Mouse (Mus musculus): ENCODE measurements around the gene Dnajc25. TPM values are rescaled to one million over a fixed set of nuclear protein-coding genes. Genes with fewer than 3 reads are reported as not detected.
A peak's percentile ranks its signal among the peaks of the same experiment; 100 is the strongest.

Dnajc25 gene
- polyA plus RNA-seq, 1 experiment from 2014 or later, result 6.3 TPM

- 90% methylated on average over 8 of the region's 8 CpGs for WGBS
- Histone ChIP-seq H3K9me3 (ENCODE audit: control insufficient read depth, low read length) (no peaks in the 10 kb centered on the region), H3K4me1 (ENCODE audit: control insufficient read depth, insufficient read depth, low read length) (peaks cover 4% of the 10 kb centered on the region; the same call in 1 of the 2 replicates), H3K36me3 (ENCODE audit: control insufficient read depth, insufficient read depth, low read length) (no peaks in the 10 kb centered on the region), H3K4me2 (ENCODE audit: low read length) (no peak overlapping the region), H3K9ac (replicated peaks; ENCODE audit: low read length) (no peak overlapping the region), H3K27ac (replicated peaks; ENCODE audit: low read depth, low read length) (no peak overlapping the region), H3K27me3 (ENCODE audit: control insufficient read depth, insufficient read depth, low read length) (no peaks in the 10 kb centered on the region), H3K4me3 (replicated peaks; ENCODE audit: low read depth, low read length) (no peak overlapping the region)
- DNase-seq (no peak), ATAC-seq (ENCODE audit: low FRiP score, low TSS enrichment) (no peak)
Observed at GRCm38 (mm10) chr4:58982806-58983205, 12.1 kb upstream of the Dnajc25 start.

DNA sequence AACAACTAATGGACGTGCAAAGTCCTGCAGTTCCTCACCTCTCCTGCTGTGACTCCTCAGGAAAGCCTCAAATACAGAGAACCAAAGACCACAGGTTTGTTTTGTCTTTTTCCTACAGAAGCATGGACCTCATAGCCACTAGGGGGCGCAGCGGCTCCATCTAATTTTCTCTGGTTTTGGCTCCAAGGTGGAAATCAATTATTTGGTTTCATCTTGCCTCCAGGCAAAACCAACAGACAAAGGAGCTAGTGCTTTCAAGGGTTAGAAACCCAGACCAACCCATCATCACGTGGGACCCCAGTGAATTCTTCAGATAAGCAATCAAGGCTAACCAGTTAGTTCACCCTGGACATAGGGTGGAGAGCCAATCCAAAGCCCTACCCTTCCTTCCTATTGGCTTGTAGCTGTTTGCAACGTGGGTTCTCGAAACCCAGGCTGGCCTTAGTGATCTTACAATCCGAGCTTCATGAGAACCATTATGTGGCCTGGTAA, 9.7 kb upstream of the Dnajc25 start:
- H3K4me1 ChIP-seq (ENCODE audit: control insufficient read depth, insufficient read depth, low read length), result peaks cover 4% of the 10 kb centered on the region; the same call in 1 of the 2 replicates
- no peak for ATAC-seq (ENCODE audit: low FRiP score, low TSS enrichment)
- no peak overlapping the region for H3K4me2 ChIP-seq (ENCODE audit: low read length)
- WGBS, result 23% methylated on average over 7 of the region's 7 CpGs
- no peaks in the 10 kb centered on the region for H3K27me3 ChIP-seq (ENCODE audit: control insufficient read depth, insufficient read depth, low read length)
- no peak overlapping the region for H3K9ac ChIP-seq (replicated peaks; ENCODE audit: low read length)
- H3K4me3 ChIP-seq (replicated peaks; ENCODE audit: low read depth, low read length), result no peak overlapping the region
- peak; percentile 85 for DNase-seq
- H3K9me3 ChIP-seq (ENCODE audit: control insufficient read depth, low read length), result no peaks in the 10 kb centered on the region
- no peak overlapping the region for H3K27ac ChIP-seq (replicated peaks; ENCODE audit: low read depth, low read length)
- no peaks in the 10 kb centered on the region for H3K36me3 ChIP-seq (ENCODE audit: control insufficient read depth, insufficient read depth, low read length)

DNA sequence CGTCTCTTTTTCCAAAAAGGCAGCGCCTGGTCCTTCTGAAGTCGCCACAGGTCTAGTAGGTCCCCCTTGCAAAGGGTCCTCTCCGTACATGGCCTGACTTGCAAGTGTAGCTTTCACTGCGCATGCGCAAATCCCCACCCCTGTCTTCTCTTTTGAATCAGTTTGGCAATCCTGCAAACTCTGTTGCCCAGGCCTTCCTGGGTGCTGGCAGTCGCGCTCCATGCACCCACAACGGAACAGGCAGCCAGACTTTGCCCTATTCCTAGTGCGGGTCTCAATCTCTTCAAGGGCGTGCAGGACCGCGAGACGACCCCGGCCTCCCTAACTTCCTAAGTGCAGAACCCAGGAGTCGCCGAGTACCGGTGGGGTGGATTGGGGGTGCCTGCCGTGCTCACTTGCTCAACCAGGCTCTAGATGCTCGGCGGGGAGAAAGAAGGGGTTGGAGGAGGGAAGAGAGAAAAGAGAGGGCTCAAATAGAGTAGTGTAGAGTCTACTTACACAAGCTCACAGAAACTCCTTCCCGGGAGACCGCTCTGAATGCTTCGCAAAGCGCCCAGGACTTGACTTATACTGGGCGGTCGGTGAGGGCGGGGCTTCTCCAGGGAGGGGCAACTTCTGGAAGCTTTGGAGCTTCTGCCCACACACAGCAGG, 8.2 kb upstream of the Dnajc25 start, which contains the start of gene Ptgr1:
Ptgr1 (minus strand) TSS at position 580 of the 651 bp plus-strand sequence.
- H3K27me3 ChIP-seq (ENCODE audit: control insufficient read depth, insufficient read depth, low read length), result no peaks in the 10 kb centered on the region
- peak within 1 kb of the TSS; percentile 46 for H3K4me3 ChIP-seq (replicated peaks; ENCODE audit: low read depth, low read length)
- peak; percentile 47 for ATAC-seq (ENCODE audit: low FRiP score, low TSS enrichment)
- 2% methylated on average over 28 of the region's 28 CpGs for WGBS
- H3K4me2 ChIP-seq (ENCODE audit: low read length), result peak within 1 kb of the TSS; percentile 82
- H3K4me1 ChIP-seq (ENCODE audit: control insufficient read depth, insufficient read depth, low read length), result peaks cover 4% of the 10 kb centered on the region; the same call in 1 of the 2 replicates
- peak; percentile 88 for DNase-seq
- H3K9ac ChIP-seq (replicated peaks; ENCODE audit: low read length), result peak within 1 kb of the TSS; percentile 52; the same call in 1 of the 2 replicates
- no peaks in the 10 kb centered on the region for H3K9me3 ChIP-seq (ENCODE audit: control insufficient read depth, low read length)
- H3K27ac ChIP-seq (replicated peaks; ENCODE audit: low read depth, low read length), result no peak within 1 kb of the TSS
- H3K36me3 ChIP-seq (ENCODE audit: control insufficient read depth, insufficient read depth, low read length), result no peaks in the 10 kb centered on the region

- WGBS, result 85% methylated on average over 7 of the region's 7 CpGs
- no peak for DNase-seq
- Histone ChIP-seq H3K27ac (replicated peaks; ENCODE audit: low read depth, low read length) (no peak overlapping the region), H3K4me2 (ENCODE audit: low read length) (no peak overlapping the region), H3K9me3 (ENCODE audit: control insufficient read depth, low read length) (no peaks in the 10 kb centered on the region), H3K27me3 (ENCODE audit: control insufficient read depth, insufficient read depth, low read length) (no peaks in the 10 kb centered on the region), H3K36me3 (ENCODE audit: control insufficient read depth, insufficient read depth, low read length) (no peaks in the 10 kb centered on the region), H3K4me1 (ENCODE audit: control insufficient read depth, insufficient read depth, low read length) (peaks cover 4% of the 10 kb centered on the region; the same call in 1 of the 2 replicates), H3K9ac (replicated peaks; ENCODE audit: low read length) (no peak overlapping the region), H3K4me3 (replicated peaks; ENCODE audit: low read depth, low read length) (no peak overlapping the region)
- ATAC-seq (ENCODE audit: low FRiP score, low TSS enrichment), result no peak
Observed at GRCm38 (mm10) chr4:58989303-58989898, 5.5 kb upstream of the Dnajc25 start.

- ATAC-seq (ENCODE audit: low FRiP score, low TSS enrichment) (0 out of 2 replicates have a peak, but pooled peaks have one; percentile 32), DNase-seq (peak; percentile 49)
- Histone ChIP-seq H3K9ac (replicated peaks; ENCODE audit: low read length) (no peak overlapping the region), H3K4me3 (replicated peaks; ENCODE audit: low read depth, low read length) (no peak overlapping the region), H3K9me3 (ENCODE audit: control insufficient read depth, low read length) (no peaks in the 10 kb centered on the region), H3K27ac (replicated peaks; ENCODE audit: low read depth, low read length) (no peak overlapping the region), H3K4me2 (ENCODE audit: low read length) (no peak overlapping the region), H3K27me3 (ENCODE audit: control insufficient read depth, insufficient read depth, low read length) (no peaks in the 10 kb centered on the region), H3K4me1 (ENCODE audit: control insufficient read depth, insufficient read depth, low read length) (peaks cover 4% of the 10 kb centered on the region; the same call in 1 of the 2 replicates), H3K36me3 (ENCODE audit: control insufficient read depth, insufficient read depth, low read length) (no peaks in the 10 kb centered on the region)
- 48% methylated on average over 17 of the region's 17 CpGs for WGBS
Observed at GRCm38 (mm10) chr4:58990609-58991434, 4.0 kb upstream of the Dnajc25 start.

GRCm38 (mm10) chr4:58992195-58992594, 2.7 kb upstream of the Dnajc25 start:
- Histone ChIP-seq H3K36me3 (ENCODE audit: control insufficient read depth, insufficient read depth, low read length) (no peaks in the 10 kb centered on the region), H3K4me2 (ENCODE audit: low read length) (no peak overlapping the region), H3K27me3 (ENCODE audit: control insufficient read depth, insufficient read depth, low read length) (no peaks in the 10 kb centered on the region), H3K27ac (replicated peaks; ENCODE audit: low read depth, low read length) (no peak overlapping the region), H3K4me3 (replicated peaks; ENCODE audit: low read depth, low read length) (no peak overlapping the region), H3K9me3 (ENCODE audit: control insufficient read depth, low read length) (no peaks in the 10 kb centered on the region), H3K9ac (replicated peaks; ENCODE audit: low read length) (no peak overlapping the region), H3K4me1 (ENCODE audit: control insufficient read depth, insufficient read depth, low read length) (no peaks in the 10 kb centered on the region)
- DNase-seq, result no peak
- WGBS, result 67% methylated on average over 5 of the region's 5 CpGs
- ATAC-seq (ENCODE audit: low FRiP score, low TSS enrichment), result no peak

- ATAC-seq (ENCODE audit: low FRiP score, low TSS enrichment) (no peak), DNase-seq (no peak)
- Histone ChIP-seq H3K9me3 (ENCODE audit: control insufficient read depth, low read length) (no peaks in the 10 kb centered on the region), H3K27me3 (ENCODE audit: control insufficient read depth, insufficient read depth, low read length) (no peaks in the 10 kb centered on the region), H3K36me3 (ENCODE audit: control insufficient read depth, insufficient read depth, low read length) (no peaks in the 10 kb centered on the region), H3K27ac (replicated peaks; ENCODE audit: low read depth, low read length) (no peak overlapping the region), H3K9ac (replicated peaks; ENCODE audit: low read length) (no peak overlapping the region), H3K4me3 (replicated peaks; ENCODE audit: low read depth, low read length) (no peak overlapping the region), H3K4me1 (ENCODE audit: control insufficient read depth, insufficient read depth, low read length) (no peaks in the 10 kb centered on the region), H3K4me2 (ENCODE audit: low read length) (no peak overlapping the region)
- WGBS, result 74% methylated on average over 8 of the region's 8 CpGs
Observed at GRCm38 (mm10) chr4:58995251-58995693, 410 bp downstream of the Dnajc25 start.

GRCm38 (mm10) chr4:58997081-58997480, 2.2 kb downstream of the Dnajc25 start:
- H3K4me2 ChIP-seq (ENCODE audit: low read length), result no peak overlapping the region
- no peaks in the 10 kb centered on the region for H3K27me3 ChIP-seq (ENCODE audit: control insufficient read depth, insufficient read depth, low read length)
- no peaks in the 10 kb centered on the region for H3K4me1 ChIP-seq (ENCODE audit: control insufficient read depth, insufficient read depth, low read length)
- no peak overlapping the region for H3K4me3 ChIP-seq (replicated peaks; ENCODE audit: low read depth, low read length)
- H3K27ac ChIP-seq (replicated peaks; ENCODE audit: low read depth, low read length), result no peak overlapping the region
- H3K36me3 ChIP-seq (ENCODE audit: control insufficient read depth, insufficient read depth, low read length), result no peaks in the 10 kb centered on the region
- no peak overlapping the region for H3K9ac ChIP-seq (replicated peaks; ENCODE audit: low read length)
- ATAC-seq (ENCODE audit: low FRiP score, low TSS enrichment) (no peak), DNase-seq (no peak)
- 87% methylated on average over 5 of the region's 5 CpGs for WGBS
- no peaks in the 10 kb centered on the region for H3K9me3 ChIP-seq (ENCODE audit: control insufficient read depth, low read length)
